Mouse (Mus musculus) neural tube, embryonic 11.5 days (tissue): ENCODE data around the gene Gata5. TPM values are rescaled to one million over a fixed set of nuclear protein-coding genes. Genes with fewer than 3 reads are reported as not detected.

Experiments
- polyA plus RNA-seq: library from polyadenylated mRNA; unstranded; fragments of >200 nt; fragmentation: Nextera tagmentation; extraction: Ambion mirVana; gene quantifications from 2 replicates; pipeline ENCODE4 v1.2.1, GENCODE M21; 2014

Gene Gata5
- polyA plus RNA-seq, 1 experiment from 2014 or later = 0.16 TPM

Other genes starting within 250 kb of the Gata5 start
- gene Hrh3, start 230.2 kb downstream of the Gata5 start, polyA plus RNA-seq = 1.4 and 2.0 TPM in 2 replicates
- 43.5 and 43.7 TPM in 2 replicates for gene Osbpl2, start 215.4 kb downstream of the Gata5 start, polyA plus RNA-seq
- 195 and 198 TPM in 2 replicates for gene Adrm1, start 163.2 kb downstream of the Gata5 start, polyA plus RNA-seq
- 4.4 and 5.4 TPM in 2 replicates for gene Lama5, start 108.8 kb downstream of the Gata5 start, polyA plus RNA-seq
- gene Rps21, start 77.3 kb downstream of the Gata5 start, polyA plus RNA-seq = 478 and 494 TPM in 2 replicates
- 17.7 and 22.9 TPM in 2 replicates for gene Cables2, start 61.2 kb downstream of the Gata5 start, polyA plus RNA-seq
- gene Rbbp8nl, start 44.8 kb downstream of the Gata5 start, polyA plus RNA-seq = 0.09 TPM in 1 of 2 replicates, not detected in the other
- gene Slco4a1, start 121.5 kb upstream of the Gata5 start, polyA plus RNA-seq = 3.6 and 6.2 TPM in 2 replicates
- 0.15 and 0.69 TPM in 2 replicates for gene Ntsr1, start 165.3 kb upstream of the Gata5 start, polyA plus RNA-seq
- 40.8 and 41.8 TPM in 2 replicates for gene Mrgbp, start 246.6 kb upstream of the Gata5 start, polyA plus RNA-seq